Mouse (Mus musculus) stomach, embryonic 14.5 days (tissue): ENCODE data around the gene Pigu. TPM values are rescaled to one million over a fixed set of nuclear protein-coding genes. Genes with fewer than 3 reads are reported as not detected.

Source experiments
- ATAC-seq: fragments of 200-750 bp; cut with Nextera tagmentation; 2 replicates; pipeline ENCODE4 v1.8.0; 2017; ENCODE audit warnings: low read depth, moderate TSS enrichment; ENCODE audit not compliant: insufficient number of reproducible peaks, insufficient read depth, low FRiP score
- H3K27ac ChIP-seq: fragments of 300-500 bp; sonication (generic); 2 replicates; pipeline ENCODE4 v1.5.1; 2014; ENCODE audit warnings: mild to moderate bottlenecking, low read length, moderate library complexity, mixed read lengths
- H3K27me3 ChIP-seq: fragments of 300-500 bp; sonication (generic); 2 replicates; pipeline ENCODE4 v1.6.1; 2014; ENCODE audit warnings: low read length, control low read depth, mixed read lengths; ENCODE audit not compliant: control insufficient read depth, insufficient read depth
- H3K36me3 ChIP-seq: fragments of 300-500 bp; sonication (generic); 2 replicates; pipeline ENCODE4 v1.6.1; 2014; ENCODE audit warnings: mild to moderate bottlenecking, control low read depth, low read length, moderate library complexity, mixed read lengths; ENCODE audit not compliant: control insufficient read depth, insufficient read depth
- H3K4me1 ChIP-seq: fragments of 300-500 bp; sonication (generic); 2 replicates; pipeline ENCODE4 v1.6.1; 2014; ENCODE audit warnings: low read length, control low read depth, mixed read lengths; ENCODE audit not compliant: control insufficient read depth, insufficient read depth
- H3K4me2 ChIP-seq: fragments of 300-500 bp; sonication (generic); replicated peaks from 2 replicates; pipeline ENCODE4 v1.6.1; 2014; ENCODE audit warnings: low read depth, low read length, control low read depth
- H3K4me3 ChIP-seq: fragments of 300-500 bp; sonication (generic); 2 replicates; pipeline ENCODE4 v1.5.1; 2014; ENCODE audit warnings: low read depth, low read length, control low read depth
- H3K9ac ChIP-seq: fragments of 300-500 bp; sonication (generic); replicated peaks from 2 replicates; pipeline ENCODE4 v1.6.1; 2014; ENCODE audit warnings: low read depth, mild to moderate bottlenecking, control low read depth, low read length, moderate library complexity, mixed read lengths
- H3K9me3 ChIP-seq: fragments of 300-500 bp; sonication (generic); 2 replicates; pipeline ENCODE4 v1.6.1; 2016; ENCODE audit warnings: low read depth, low read length, control low read depth; ENCODE audit not compliant: control insufficient read depth
- WGBS: fragments of 180-500 bp; shearing (Covaris S2); extraction: QIAGEN DNeasy Blood & Tissue Kit; methylation state at CpG from one replicate; pipeline ENCODE4 v1.1.7; 2014; 5-methylcytosine and 5-hydroxymethylcytosine counted together
- polyA plus RNA-seq: library from polyadenylated mRNA; unstranded; fragments of >200 nt; fragmentation: Nextera tagmentation; extraction: Ambion mirVana; gene quantifications from 2 replicates; pipeline ENCODE4 v1.2.1, GENCODE M21; 2014

The Pigu gene
- polyA plus RNA-seq, 1 experiment from 2014 or later: 62.5 TPM

- no peaks in the 10 kb centered on the region for H3K4me1 ChIP-seq
- H3K27me3 ChIP-seq: no peaks in the 10 kb centered on the region
- no peak for ATAC-seq
- H3K9me3 ChIP-seq: no peaks in the 10 kb centered on the region
- H3K4me2 ChIP-seq: no peak overlapping the region
- WGBS: 89% methylated on average over 6 of the region's 6 CpGs
- H3K4me3 ChIP-seq: no peak overlapping the region
- H3K36me3 ChIP-seq: no peaks in the 10 kb centered on the region
- H3K27ac ChIP-seq: no peak overlapping the region
- H3K9ac ChIP-seq: no peak overlapping the region
Observed at GRCm38 (mm10) chr2:155265526-155265925, 91.7 kb downstream of the Pigu start.

- no peak for ATAC-seq
- Histone ChIP-seq H3K4me3 (no peak overlapping the region), H3K27me3 (no peaks in the 10 kb centered on the region), H3K9ac (no peak overlapping the region), H3K9me3 (no peaks in the 10 kb centered on the region), H3K4me2 (no peak overlapping the region), H3K36me3 (peaks cover 62% of the 10 kb centered on the region), H3K27ac (no peak overlapping the region), H3K4me1 (no peaks in the 10 kb centered on the region)
- 90% methylated on average over 5 of the region's 5 CpGs for WGBS
Observed at GRCm38 (mm10) chr2:155249588-155249987, 107.6 kb downstream of the Pigu start.

DNA sequence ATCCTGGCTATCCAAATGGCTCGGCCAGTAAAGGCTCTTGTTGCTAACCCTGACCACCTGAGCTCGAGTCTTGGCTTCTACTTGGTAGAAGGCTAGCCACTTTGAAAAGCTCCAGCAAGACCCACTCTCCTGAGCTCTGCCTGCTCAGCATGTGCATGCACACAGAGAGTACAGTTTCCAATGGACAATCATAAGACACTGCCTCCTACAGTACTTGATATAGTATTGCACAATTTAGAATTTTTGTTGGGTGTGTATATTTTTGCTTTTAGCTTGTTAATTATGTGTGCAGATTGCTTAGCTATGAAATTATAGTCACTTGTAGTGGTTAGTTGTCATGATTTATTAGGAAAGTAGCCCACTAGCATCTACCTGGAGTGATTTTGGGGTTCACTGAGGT, 108.5 kb downstream of the Pigu start:
- H3K4me1 ChIP-seq: no peaks in the 10 kb centered on the region
- H3K9ac ChIP-seq: no peak overlapping the region
- H3K36me3 ChIP-seq: peaks cover 70% of the 10 kb centered on the region
- no peak overlapping the region for H3K4me2 ChIP-seq
- WGBS: 85% methylated on average over 2 of the region's 2 CpGs
- H3K9me3 ChIP-seq: no peaks in the 10 kb centered on the region
- no peaks in the 10 kb centered on the region for H3K27me3 ChIP-seq
- no peak for ATAC-seq
- no peak overlapping the region for H3K27ac ChIP-seq
- H3K4me3 ChIP-seq: no peak overlapping the region

GRCm38 (mm10) chr2:155248206-155248605, 109.0 kb downstream of the Pigu start:
- H3K4me3 ChIP-seq: no peak overlapping the region
- no peak for ATAC-seq
- H3K4me1 ChIP-seq: no peaks in the 10 kb centered on the region
- peaks cover 70% of the 10 kb centered on the region for H3K36me3 ChIP-seq
- no peak overlapping the region for H3K27ac ChIP-seq
- 91% methylated on average over 1 of the region's 1 CpGs for WGBS
- H3K9ac ChIP-seq: no peak overlapping the region
- no peaks in the 10 kb centered on the region for H3K9me3 ChIP-seq
- no peak overlapping the region for H3K4me2 ChIP-seq
- H3K27me3 ChIP-seq: no peaks in the 10 kb centered on the region

DNA sequence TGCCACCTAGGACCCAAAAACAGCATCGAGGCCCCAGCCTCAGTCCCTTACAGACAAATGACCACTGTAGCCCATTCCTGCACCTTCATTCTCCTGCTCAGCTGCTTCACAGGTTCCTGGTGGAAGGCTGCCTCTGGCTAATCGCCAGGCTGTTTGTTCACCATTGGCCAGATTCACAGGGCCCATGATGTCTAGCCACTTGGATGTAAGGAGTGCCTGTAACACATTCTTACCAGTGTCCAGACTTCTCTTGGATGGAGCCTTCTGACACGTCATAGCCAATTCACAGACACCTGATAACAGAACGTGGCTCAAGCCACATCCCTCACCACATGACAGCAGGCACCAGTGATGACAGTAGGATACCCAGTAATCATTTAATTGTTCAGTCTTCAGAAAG, 111.0 kb downstream of the Pigu start:
- 89% methylated on average over 4 of the region's 4 CpGs for WGBS
- Histone ChIP-seq H3K36me3 (peaks cover 76% of the 10 kb centered on the region), H3K27me3 (no peaks in the 10 kb centered on the region), H3K9me3 (no peaks in the 10 kb centered on the region), H3K4me2 (no peak overlapping the region), H3K27ac (no peak overlapping the region), H3K4me3 (no peak overlapping the region), H3K4me1 (no peaks in the 10 kb centered on the region), H3K9ac (no peak overlapping the region)
- no peak for ATAC-seq

- H3K36me3 ChIP-seq: peaks cover 41% of the 10 kb centered on the region
- no peak for ATAC-seq
- 87% methylated on average over 7 of the region's 7 CpGs for WGBS
Observed at GRCm38 (mm10) chr2:155242296-155242855, 114.9 kb downstream of the Pigu start.

GRCm38 (mm10) chr2:155240915-155241314, 116.3 kb downstream of the Pigu start:
- WGBS: 72% methylated on average over 4 of the region's 4 CpGs
- Histone ChIP-seq H3K9me3 (no peaks in the 10 kb centered on the region), H3K4me1 (peaks cover 10% of the 10 kb centered on the region; the same call in 1 of the 2 replicates), H3K9ac (no peak overlapping the region), H3K27ac (no peak overlapping the region), H3K4me3 (no peak overlapping the region), H3K36me3 (peaks cover 30% of the 10 kb centered on the region), H3K27me3 (no peaks in the 10 kb centered on the region), H3K4me2 (no peak overlapping the region)
- no peak for ATAC-seq

More at GRCm38 (mm10) chr2:155242296-155242855, 114.9 kb downstream of the Pigu start:
- Histone ChIP-seq H3K4me2 (no peak overlapping the region), H3K9ac (no peak overlapping the region), H3K9me3 (no peaks in the 10 kb centered on the region), H3K27me3 (no peaks in the 10 kb centered on the region), H3K4me1 (peaks cover 8% of the 10 kb centered on the region; the same call in 1 of the 2 replicates), H3K27ac (no peak overlapping the region), H3K4me3 (no peak overlapping the region)

- no peak for ATAC-seq
- peak overlapping the region; percentile 92 for H3K4me3 ChIP-seq
- no peaks in the 10 kb centered on the region for H3K9me3 ChIP-seq
- H3K4me1 ChIP-seq: peaks cover 13% of the 10 kb centered on the region; the same call in 1 of the 2 replicates
- no peak overlapping the region for H3K27ac ChIP-seq
- H3K4me2 ChIP-seq: peak overlapping the region; percentile 89
- H3K9ac ChIP-seq: peak overlapping the region; percentile 81
- no peaks in the 10 kb centered on the region for H3K27me3 ChIP-seq
- 11% methylated on average over 4 of the region's 4 CpGs for WGBS
- 0 out of 2 replicates have a peak, but pooled peaks cover 3% of the 10 kb centered on the region for H3K36me3 ChIP-seq
Observed at GRCm38 (mm10) chr2:155237276-155237675, 120.0 kb downstream of the Pigu start.
